Mouse (Mus musculus): ENCODE measurements at regions not wholly inside any gene's neighbourhood (a gene's known extent, or its start where the extent isn't known, plus 50 kb on each side); places are given as distances from the start of the nearest gene placed in this dataset.
"Not testable (repeated sequence)": the region's sequence is repeated elsewhere in the genome, so short reads cannot be mapped to it uniquely, and the experiment has no call there.

DNA sequence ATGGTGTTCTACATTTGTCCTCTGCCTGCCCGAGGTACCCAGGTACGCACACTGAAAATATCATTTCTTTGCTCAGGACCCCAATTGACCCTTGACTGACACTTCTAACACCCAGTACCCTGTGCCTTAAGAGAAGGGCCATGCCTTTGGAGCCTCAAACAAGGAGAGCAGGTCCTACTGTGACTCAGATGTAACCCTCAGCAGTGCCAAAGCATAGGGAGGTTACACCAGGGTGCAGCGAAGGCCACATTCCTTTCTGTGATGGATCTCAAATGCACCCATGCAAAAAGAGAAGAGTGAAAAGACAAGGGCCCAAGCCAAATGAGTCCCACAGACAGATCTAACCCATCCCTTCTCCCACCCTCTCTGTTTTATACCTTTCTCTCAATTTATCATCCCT lies 181.9 kb upstream of the Prok2 start:
- Histone ChIP-seq H3K27ac (no peak overlapping the region), H3K36me3 (no peaks in the 10 kb centered on the region), H3K9me3 (replicated peaks) (no peaks in the 10 kb centered on the region), H3K4me3 (no peak overlapping the region), H3K4me2 (no peak overlapping the region), H3K9ac (no peak overlapping the region), H3K27me3 (peaks cover 17% of the 10 kb centered on the region), H3K4me1 (replicated peaks) (peaks cover 33% of the 10 kb centered on the region)
- no peak for ATAC-seq (replicated peaks; ENCODE audit: insufficient number of reproducible peaks, insufficient read depth, low FRiP score, low read depth)
- 89% methylated on average over 3 of the region's 3 CpGs for WGBS

DNA sequence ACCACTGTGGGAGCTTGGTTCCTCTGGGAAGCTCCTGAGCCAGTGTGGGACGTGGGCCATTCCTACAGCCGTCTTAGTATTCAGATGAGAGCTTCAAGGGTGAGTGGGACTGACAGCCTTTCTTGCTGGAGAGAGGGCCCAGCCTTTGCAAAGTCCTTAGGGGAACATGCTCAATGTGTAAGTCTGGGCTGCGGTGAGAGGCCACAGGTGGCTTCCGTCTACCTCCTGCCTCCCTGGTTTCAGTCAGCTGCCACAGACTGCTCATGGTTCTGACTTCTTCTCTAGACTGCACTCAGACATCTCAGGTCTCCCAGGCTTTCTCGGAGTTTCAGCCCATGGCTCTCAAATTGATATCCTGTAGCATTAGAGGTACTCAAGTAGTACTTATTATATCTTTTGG lies 179.0 kb upstream of the Prok2 start:
- no peaks in the 10 kb centered on the region for H3K36me3 ChIP-seq
- peaks cover 42% of the 10 kb centered on the region for H3K4me1 ChIP-seq (replicated peaks)
- no peak overlapping the region for H3K27ac ChIP-seq
- H3K4me2 ChIP-seq: no peak overlapping the region
- WGBS: 59% methylated on average over 5 of the region's 5 CpGs
- H3K9me3 ChIP-seq (replicated peaks): no peaks in the 10 kb centered on the region
- H3K27me3 ChIP-seq: peaks cover 23% of the 10 kb centered on the region
- no peak overlapping the region for H3K9ac ChIP-seq
- H3K4me3 ChIP-seq: no peak overlapping the region
- ATAC-seq (replicated peaks; ENCODE audit: insufficient number of reproducible peaks, insufficient read depth, low FRiP score, low read depth): no peak

DNA sequence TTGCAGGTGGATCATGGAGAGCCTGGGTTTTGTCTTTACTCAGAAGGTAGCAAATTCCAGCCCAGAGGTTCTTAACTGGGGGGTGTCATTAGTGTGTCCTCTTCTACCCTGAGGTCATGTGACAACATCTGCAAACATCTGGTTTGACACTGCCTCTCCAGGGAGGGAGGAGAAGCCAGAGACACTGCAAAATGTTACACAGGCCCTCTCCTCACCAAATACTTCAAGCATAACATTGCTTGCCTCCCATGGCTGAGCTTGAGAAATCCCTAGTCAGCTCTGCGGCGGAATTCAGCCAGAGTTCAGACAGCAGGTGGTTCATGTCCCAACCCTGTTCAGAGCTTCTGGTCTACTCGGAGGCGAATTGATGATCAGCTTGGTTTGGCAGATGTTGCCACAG lies 178.4 kb upstream of the Prok2 start:
- Histone ChIP-seq H3K9ac (no peak overlapping the region), H3K36me3 (no peaks in the 10 kb centered on the region), H3K27me3 (peaks cover 29% of the 10 kb centered on the region), H3K9me3 (replicated peaks) (no peaks in the 10 kb centered on the region), H3K27ac (no peak overlapping the region), H3K4me3 (no peak overlapping the region), H3K4me1 (replicated peaks) (peaks cover 36% of the 10 kb centered on the region), H3K4me2 (no peak overlapping the region)
- whole genome bisulfite sequencing: 50% methylated on average over 4 of the region's 4 CpGs
- ATAC-seq (replicated peaks; ENCODE audit: insufficient number of reproducible peaks, insufficient read depth, low FRiP score, low read depth): no peak

DNA sequence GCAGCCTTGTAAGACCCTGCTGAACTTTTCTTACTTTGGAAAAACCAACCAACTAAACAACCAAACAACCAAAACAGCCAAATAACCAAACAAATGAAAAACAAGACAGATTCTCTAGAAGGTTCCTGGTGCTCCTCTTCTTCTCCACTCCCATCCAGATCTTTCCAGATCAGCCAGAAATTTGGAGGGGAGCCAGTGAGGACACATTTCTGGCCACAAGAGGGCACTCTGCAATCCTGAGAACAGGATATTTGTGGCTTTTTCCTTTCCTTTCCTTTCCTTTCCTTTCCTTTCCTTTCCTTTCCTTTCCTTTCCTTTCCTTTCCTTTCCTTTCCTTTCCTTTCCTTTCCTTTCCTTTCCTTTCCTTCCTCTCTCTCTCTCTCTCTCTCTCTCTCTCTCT lies 177.9 kb upstream of the Prok2 start:
- peaks cover 30% of the 10 kb centered on the region for H3K4me1 ChIP-seq (replicated peaks)
- not testable (repeated sequence) for H3K9ac ChIP-seq; H3K4me3 ChIP-seq; H3K36me3 ChIP-seq; H3K4me2 ChIP-seq; H3K9me3 ChIP-seq (replicated peaks); ATAC-seq (replicated peaks; ENCODE audit: insufficient number of reproducible peaks, insufficient read depth, low FRiP score, low read depth); H3K27ac ChIP-seq
- peaks cover 35% of the 10 kb centered on the region for H3K27me3 ChIP-seq

DNA sequence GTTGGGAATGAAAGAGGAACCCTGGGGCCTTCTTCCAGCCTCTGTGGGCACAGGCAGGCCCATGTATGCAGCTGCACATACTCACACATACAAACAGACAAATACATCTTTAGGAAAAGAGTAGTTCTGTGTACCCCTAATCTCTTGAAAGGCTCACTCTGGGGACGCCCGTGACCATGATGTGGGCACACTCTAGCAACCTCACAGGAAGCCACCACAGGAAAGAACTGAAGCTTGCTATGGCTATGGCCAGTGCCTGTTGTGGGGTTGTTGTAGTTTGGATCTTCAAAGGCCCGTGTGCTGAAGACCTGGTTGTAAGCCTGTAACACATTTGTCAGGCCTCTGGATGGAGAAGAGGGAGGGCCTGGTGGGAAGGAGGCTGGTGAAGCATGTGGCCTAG lies 175.4 kb upstream of the Prok2 start:
- 81% methylated on average over 3 of the region's 3 CpGs for WGBS
- Histone ChIP-seq H3K9me3 (replicated peaks) (no peaks in the 10 kb centered on the region), H3K4me2 (no peak overlapping the region), H3K27me3 (peaks cover 54% of the 10 kb centered on the region), H3K36me3 (no peaks in the 10 kb centered on the region), H3K4me3 (no peak overlapping the region), H3K27ac (no peak overlapping the region), H3K9ac (no peak overlapping the region), H3K4me1 (replicated peaks) (peaks cover 29% of the 10 kb centered on the region)
- ATAC-seq (replicated peaks; ENCODE audit: insufficient number of reproducible peaks, insufficient read depth, low FRiP score, low read depth): no peak

DNA sequence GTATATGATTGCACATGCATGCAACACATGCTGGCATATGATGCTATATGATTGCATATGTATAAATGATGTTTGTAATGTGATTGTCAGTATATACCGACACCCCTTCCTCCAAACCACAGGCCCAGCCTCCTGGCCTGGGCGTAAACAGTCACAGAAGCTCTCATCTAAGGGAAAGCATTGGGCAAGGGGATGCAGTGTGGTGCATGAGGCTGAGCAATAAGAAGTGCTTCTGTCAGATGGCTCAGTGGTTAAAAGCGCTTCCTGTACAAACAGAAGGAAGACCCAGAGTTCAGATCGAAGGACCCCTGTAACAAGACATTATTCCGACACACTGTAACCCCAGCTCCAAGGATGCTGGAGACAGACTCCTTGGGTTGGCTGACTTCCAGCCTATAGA lies 175.0 kb upstream of the Prok2 start:
- H3K27me3 ChIP-seq: peaks cover 50% of the 10 kb centered on the region

DNA sequence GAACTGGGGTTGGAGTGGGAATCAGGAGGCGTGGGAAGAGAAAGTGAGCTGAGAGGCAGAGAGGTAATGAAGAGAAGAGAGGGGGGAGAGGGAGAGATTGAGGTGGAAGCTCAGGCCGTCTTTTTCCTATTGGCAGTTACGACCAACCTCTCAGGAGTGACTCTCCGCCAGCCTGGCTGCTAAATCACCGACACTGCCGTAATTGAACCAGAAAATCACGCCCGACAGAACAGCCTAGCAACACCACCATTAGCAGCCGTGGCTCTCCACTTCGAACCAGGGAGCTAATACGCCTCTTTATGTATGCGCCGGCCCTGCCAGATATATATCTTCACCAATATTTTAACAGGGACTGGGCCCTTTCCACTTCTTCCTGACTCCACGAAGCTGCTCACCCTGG lies 173.5 kb upstream of the Prok2 start:
- Histone ChIP-seq H3K4me1 (replicated peaks) (peaks cover 25% of the 10 kb centered on the region), H3K9me3 (replicated peaks) (no peaks in the 10 kb centered on the region), H3K9ac (no peak overlapping the region), H3K4me3 (no peak overlapping the region), H3K4me2 (no peak overlapping the region), H3K27ac (no peak overlapping the region), H3K27me3 (peaks cover 47% of the 10 kb centered on the region), H3K36me3 (no peaks in the 10 kb centered on the region)
- 74% methylated on average over 14 of the region's 14 CpGs for WGBS
- ATAC-seq (replicated peaks; ENCODE audit: insufficient number of reproducible peaks, insufficient read depth, low FRiP score, low read depth): no peak

More for the DNA sequence above, 175.0 kb upstream of the Prok2 start:
- Histone ChIP-seq H3K9me3 (replicated peaks) (no peaks in the 10 kb centered on the region), H3K36me3 (no peaks in the 10 kb centered on the region), H3K4me1 (replicated peaks) (peaks cover 29% of the 10 kb centered on the region), H3K4me2 (no peak overlapping the region), H3K9ac (no peak overlapping the region), H3K27ac (no peak overlapping the region), H3K4me3 (no peak overlapping the region)
- WGBS: 83% methylated on average over 5 of the region's 5 CpGs
- ATAC-seq (replicated peaks; ENCODE audit: insufficient number of reproducible peaks, insufficient read depth, low FRiP score, low read depth): no peak

DNA sequence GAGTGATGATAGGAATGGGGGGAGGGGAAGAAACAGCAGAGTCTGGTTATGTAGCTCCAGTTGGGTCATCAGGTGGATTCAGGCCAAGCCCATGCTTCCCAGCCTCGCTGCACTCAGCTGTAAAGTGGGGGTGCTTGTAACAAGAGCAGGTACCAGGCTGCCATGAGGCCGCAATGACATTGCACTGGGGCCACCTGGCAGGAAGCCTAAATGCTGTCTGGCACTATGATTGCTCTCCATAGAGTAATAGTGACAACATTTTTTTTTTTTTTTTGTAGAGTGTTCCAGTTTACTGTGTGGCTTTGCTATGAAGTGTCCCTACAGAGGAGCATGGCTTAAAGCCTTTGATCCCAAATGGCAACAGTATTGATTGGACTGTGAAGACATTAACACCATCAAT lies 171.9 kb upstream of the Prok2 start:
- Histone ChIP-seq H3K9ac (no peak overlapping the region), H3K4me3 (no peak overlapping the region), H3K4me1 (replicated peaks) (peaks cover 14% of the 10 kb centered on the region), H3K27ac (no peak overlapping the region), H3K9me3 (replicated peaks) (no peaks in the 10 kb centered on the region), H3K27me3 (peaks cover 50% of the 10 kb centered on the region), H3K36me3 (no peaks in the 10 kb centered on the region), H3K4me2 (no peak overlapping the region)
- no peak for ATAC-seq (replicated peaks; ENCODE audit: insufficient number of reproducible peaks, insufficient read depth, low FRiP score, low read depth)
- 69% methylated on average over 2 of the region's 2 CpGs for WGBS

DNA sequence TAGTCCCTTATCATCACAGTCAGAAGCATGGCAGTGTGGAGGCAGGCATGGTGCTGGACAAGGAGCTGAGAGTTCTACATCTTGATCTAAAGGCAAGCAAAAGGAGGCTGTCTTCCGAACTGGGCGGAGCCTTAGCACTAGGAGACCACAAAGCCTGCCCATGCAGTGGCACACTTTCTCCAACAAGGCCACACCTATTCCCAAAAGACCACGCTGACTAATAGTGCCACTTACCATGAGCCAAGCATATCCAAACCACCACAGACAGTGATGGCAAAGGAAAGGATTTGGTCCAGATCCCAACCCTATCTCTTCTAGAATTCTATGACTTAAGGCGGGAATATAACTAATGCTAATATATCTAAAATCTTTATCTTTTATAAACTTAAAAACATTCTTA lies 169.4 kb upstream of the Prok2 start:
- Histone ChIP-seq H3K9ac (no peak overlapping the region), H3K9me3 (replicated peaks) (no peaks in the 10 kb centered on the region), H3K4me3 (no peak overlapping the region), H3K4me1 (replicated peaks) (no peaks in the 10 kb centered on the region), H3K27ac (no peak overlapping the region), H3K4me2 (no peak overlapping the region), H3K27me3 (peaks cover 52% of the 10 kb centered on the region), H3K36me3 (no peaks in the 10 kb centered on the region)
- WGBS: 85% methylated on average over 4 of the region's 4 CpGs
- ATAC-seq (replicated peaks; ENCODE audit: insufficient number of reproducible peaks, insufficient read depth, low FRiP score, low read depth): no peak

DNA sequence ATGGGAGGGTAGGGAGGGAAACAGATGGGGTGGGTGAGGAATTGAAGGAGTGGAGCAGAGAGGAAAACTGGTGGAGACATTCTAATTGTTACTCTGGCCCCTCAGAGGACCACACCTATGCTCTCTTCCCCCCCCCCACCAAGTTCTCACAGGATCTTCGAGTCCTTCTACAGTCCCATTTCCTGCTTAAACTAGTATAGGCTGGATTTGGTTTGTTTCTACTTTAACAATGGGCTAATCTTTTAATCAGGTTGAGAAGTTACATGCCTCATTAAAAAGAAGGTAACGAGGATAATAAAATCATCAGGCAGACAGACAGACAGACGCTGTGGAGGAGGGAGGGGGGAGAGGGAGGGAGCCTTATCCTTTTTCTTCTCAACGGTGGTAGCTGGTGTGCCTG lies 167.7 kb upstream of the Prok2 start:
- Histone ChIP-seq H3K4me2 (no peak overlapping the region), H3K36me3 (no peaks in the 10 kb centered on the region), H3K9me3 (replicated peaks) (no peaks in the 10 kb centered on the region), H3K27ac (no peak overlapping the region), H3K27me3 (peaks cover 42% of the 10 kb centered on the region), H3K4me3 (no peak overlapping the region), H3K4me1 (replicated peaks) (peaks cover 3% of the 10 kb centered on the region; the same call in 1 of the 2 replicates), H3K9ac (no peak overlapping the region)
- 39% methylated on average over 4 of the region's 4 CpGs for WGBS
- ATAC-seq (replicated peaks; ENCODE audit: insufficient number of reproducible peaks, insufficient read depth, low FRiP score, low read depth): no peak

DNA sequence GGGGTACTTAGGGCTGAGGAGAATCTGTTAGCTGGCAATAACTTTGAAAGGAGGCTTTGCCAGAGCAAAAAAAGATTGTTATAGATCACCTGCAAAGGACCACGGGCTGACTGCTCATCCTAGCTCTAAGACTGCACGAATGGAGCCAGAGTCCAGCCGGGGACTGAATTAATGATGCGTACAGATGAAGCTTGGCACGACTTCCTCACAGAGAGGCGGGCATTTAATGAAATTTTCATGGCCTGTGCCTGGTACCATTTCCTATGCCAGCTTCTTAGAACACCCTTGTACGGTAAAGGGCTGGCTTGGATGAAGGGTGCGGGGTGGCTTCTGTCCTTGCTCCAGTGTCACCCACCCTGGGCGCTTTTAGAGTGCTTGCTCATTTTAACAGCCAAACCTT lies 166.0 kb upstream of the Prok2 start:
- ATAC-seq (replicated peaks; ENCODE audit: insufficient number of reproducible peaks, insufficient read depth, low FRiP score, low read depth): no peak
- 92% methylated on average over 9 of the region's 9 CpGs for WGBS
- H3K4me2 ChIP-seq: no peak overlapping the region

DNA sequence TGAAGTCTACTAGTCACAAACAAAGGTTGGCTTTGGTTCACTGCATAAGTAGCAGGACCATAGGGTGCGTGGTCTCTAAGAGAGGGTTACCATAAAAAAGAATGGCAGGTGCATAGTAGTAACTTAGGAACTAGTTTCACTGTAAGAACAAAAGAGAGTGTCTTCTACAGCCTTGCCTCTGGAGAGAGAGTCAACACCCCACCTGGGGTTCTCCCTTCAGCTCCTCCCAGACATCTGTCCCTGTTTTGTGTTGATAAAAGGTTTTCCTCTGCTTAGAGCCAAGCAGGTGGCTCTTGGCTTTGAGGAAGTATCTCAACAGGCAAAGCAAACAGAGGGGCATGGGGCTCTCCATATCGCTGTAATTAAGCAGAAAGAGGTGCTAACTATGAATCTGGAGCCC lies 165.6 kb upstream of the Prok2 start:
- no peaks in the 10 kb centered on the region for H3K36me3 ChIP-seq
- H3K27me3 ChIP-seq: peaks cover 31% of the 10 kb centered on the region
- no peak overlapping the region for H3K4me3 ChIP-seq
- H3K4me2 ChIP-seq: no peak overlapping the region
- H3K9me3 ChIP-seq (replicated peaks): no peaks in the 10 kb centered on the region
- no peak overlapping the region for H3K27ac ChIP-seq
- peaks cover 3% of the 10 kb centered on the region; the same call in 1 of the 2 replicates for H3K4me1 ChIP-seq (replicated peaks)
- WGBS: 59% methylated on average over 2 of the region's 2 CpGs
- no peak for ATAC-seq (replicated peaks; ENCODE audit: insufficient number of reproducible peaks, insufficient read depth, low FRiP score, low read depth)
- no peak overlapping the region for H3K9ac ChIP-seq

More for the DNA sequence above, 166.0 kb upstream of the Prok2 start:
- H3K27ac ChIP-seq: no peak overlapping the region
- H3K36me3 ChIP-seq: no peaks in the 10 kb centered on the region
- H3K9ac ChIP-seq: no peak overlapping the region
- H3K27me3 ChIP-seq: peaks cover 32% of the 10 kb centered on the region
- no peaks in the 10 kb centered on the region for H3K9me3 ChIP-seq (replicated peaks)
- no peak overlapping the region for H3K4me3 ChIP-seq
- peaks cover 3% of the 10 kb centered on the region; the same call in 1 of the 2 replicates for H3K4me1 ChIP-seq (replicated peaks)

All from heart, embryonic 15.5 days (tissue).